Mouse (Mus musculus): ENCODE data around the gene Fto. TPM values are rescaled to one million over a fixed set of nuclear protein-coding genes. Genes with fewer than 3 reads are reported as not detected.

Gene Fto
- total RNA-seq, 2 experiments from 2014 or later, result 24.6 to 53.8 TPM

GRCm38 (mm10) chr8:91679451-91679850, 366.1 kb downstream of the Fto start:
- ATAC-seq (replicated peaks; ENCODE audit: low FRiP score, low TSS enrichment, poor library complexity, severe bottlenecking), result no peak

DNA sequence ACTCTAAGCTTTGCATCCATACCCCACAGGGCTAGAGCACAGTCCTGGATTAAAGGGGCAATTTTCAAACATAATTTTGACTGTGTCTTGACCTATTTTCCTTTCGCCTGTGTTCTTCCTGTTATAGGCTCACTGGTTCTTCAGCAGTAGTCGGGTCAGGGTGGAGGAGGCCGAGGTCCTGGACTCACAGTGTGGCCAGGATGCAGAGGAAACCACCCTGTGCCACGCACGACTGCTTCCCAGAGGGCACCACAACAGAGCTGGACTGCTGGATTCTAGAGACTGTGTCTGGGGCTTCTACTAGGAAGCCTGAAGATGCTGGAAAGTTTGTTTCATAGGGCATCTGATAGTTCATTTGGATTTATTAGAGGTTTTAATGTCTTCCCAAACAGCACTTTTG, 366.8 kb downstream of the Fto start:
- ATAC-seq (replicated peaks; ENCODE audit: low FRiP score, low TSS enrichment, poor library complexity, severe bottlenecking), result no peak

GRCm38 (mm10) chr8:91684596-91685317, 371.4 kb downstream of the Fto start:
- ATAC-seq (replicated peaks; ENCODE audit: low FRiP score, low TSS enrichment, poor library complexity, severe bottlenecking), result no peak

DNA sequence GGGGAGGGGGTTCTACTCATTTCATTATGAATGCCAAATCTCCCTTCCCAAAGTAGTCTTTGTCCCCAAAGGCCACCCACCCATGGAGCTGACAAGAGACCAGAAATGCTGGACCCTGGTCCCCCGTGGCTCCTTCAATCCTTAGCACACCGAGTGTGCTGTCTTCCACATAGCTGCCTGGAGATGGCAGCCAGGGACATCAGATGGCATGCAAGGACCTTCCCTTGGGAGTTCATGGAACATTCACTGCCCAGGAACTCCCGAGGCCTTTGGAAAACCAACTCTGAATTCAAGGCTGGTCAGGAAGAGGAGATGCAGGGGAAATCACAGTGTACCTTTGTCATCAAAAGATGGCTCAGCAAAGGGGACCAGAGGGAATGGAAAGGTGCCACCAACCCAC, 372.1 kb downstream of the Fto start:
- no peak for ATAC-seq (replicated peaks; ENCODE audit: low FRiP score, low TSS enrichment, poor library complexity, severe bottlenecking)

DNA sequence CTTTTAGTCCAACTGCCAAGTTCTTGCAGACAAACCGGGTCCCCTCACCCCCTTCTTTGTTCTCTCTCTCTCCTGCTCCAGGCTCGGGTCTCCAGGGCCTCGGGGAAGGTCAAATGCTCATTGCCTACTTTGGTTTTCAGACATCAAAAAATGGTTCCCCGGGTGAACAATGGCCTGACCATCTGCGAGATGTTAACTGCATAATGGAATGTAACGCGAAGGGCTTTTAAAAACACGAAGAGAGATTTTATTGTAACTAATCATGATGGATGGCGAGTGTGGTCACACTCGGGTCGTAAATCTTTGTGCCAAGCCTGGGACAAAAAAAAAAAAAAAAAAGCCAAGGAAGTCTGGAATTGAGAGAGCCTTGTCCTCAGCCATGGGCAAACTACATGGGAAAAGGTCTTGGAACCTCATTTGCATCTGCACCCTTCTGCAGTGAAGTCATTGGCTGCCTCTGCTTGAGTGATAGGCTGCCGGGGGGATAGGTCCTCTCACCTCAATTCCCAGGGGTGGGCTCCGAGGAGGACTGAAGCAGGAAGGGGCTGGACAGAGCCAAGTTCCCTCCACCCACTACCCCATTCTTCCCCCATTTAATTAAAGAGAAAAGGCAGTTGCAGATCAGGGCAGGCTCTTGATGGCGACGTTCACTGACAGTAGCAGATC, 378.9 kb downstream of the Fto start:
- no peak for ATAC-seq (replicated peaks; ENCODE audit: low FRiP score, low TSS enrichment, poor library complexity, severe bottlenecking)

DNA sequence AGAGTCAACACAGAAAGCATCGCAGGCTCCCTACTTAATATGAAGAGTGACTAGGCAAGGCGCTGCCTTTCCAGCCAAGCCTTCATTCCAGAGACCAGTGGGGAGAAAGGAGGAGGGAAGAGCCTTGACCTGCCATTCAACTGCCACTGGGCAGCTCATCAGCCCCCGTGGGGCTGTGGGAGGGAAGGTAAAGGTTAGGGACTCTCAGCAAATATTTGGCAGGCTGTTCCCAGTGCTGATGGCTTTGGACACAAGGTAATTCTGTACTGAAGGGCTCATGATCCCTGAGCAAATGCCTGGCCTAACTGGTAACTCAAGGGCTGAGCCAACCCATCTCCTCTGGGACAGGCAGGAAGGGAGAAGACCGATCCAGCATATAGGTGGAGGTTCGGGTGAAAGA, 393.2 kb downstream of the Fto start:
- ATAC-seq (replicated peaks; ENCODE audit: low FRiP score, low TSS enrichment, poor library complexity, severe bottlenecking), result no peak

GRCm38 (mm10) chr8:91708661-91709060, 395.3 kb downstream of the Fto start:
- no peak for ATAC-seq (replicated peaks; ENCODE audit: low FRiP score, low TSS enrichment, poor library complexity, severe bottlenecking)

DNA sequence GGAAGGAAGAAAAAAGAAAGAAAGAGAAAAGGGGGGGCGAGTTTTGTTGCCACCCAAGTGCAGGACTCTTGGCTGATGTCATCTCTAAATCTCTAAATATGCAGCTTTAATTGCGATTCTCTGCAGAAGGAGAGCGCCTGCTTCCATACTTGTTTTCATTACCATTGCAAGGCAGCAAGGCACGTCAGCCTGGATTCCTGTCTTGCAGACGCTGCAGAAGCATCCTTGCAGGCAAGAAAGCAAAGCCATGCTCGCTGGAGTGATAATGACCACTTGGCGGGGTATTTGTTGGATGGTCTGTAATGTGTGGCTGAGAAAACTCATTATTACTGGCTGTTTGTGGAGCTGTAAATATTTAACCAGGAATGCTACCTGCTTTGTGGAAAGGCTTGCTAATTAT, 396.4 kb downstream of the Fto start:
- no peak for ATAC-seq (replicated peaks; ENCODE audit: low FRiP score, low TSS enrichment, poor library complexity, severe bottlenecking)

- ATAC-seq (replicated peaks; ENCODE audit: low FRiP score, low TSS enrichment, poor library complexity, severe bottlenecking), result no peak
Measured at GRCm38 (mm10) chr8:91711202-91711601, 397.9 kb downstream of the Fto start.

DNA sequence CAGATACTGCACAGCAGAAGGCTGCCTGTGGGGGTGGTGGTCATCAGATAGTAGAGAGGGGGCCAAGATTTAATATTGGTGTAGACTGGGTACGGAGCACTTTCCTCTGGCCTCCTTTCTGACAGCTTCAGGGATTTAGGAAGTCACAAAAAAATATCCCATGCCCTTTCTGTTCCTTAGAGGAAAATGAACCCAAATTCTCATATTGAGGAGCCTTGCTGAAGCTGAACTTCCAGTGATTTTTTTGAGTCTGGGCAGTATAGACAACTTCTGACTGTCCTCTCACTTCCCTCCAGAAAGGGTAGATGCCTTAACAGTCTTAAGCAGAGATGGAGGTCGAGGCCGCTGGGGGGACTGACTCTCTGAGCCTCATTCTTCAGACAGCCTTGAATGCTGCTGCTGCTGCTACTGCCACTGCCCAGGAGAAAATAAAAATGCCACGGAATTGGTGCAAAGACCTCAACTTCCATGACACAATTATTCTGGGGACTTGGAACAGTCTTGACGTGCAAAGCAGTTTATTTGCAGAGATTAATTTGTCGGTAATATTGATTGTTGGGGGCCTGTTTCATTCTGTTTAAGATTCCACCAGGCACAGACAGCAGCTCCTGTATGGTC, 398.8 kb downstream of the Fto start:
- no peak for ATAC-seq (replicated peaks; ENCODE audit: low FRiP score, low TSS enrichment, poor library complexity, severe bottlenecking)

GRCm38 (mm10) chr8:91712731-91713569, 399.6 kb downstream of the Fto start:
- no peak for ATAC-seq (replicated peaks; ENCODE audit: low FRiP score, low TSS enrichment, poor library complexity, severe bottlenecking)

DNA sequence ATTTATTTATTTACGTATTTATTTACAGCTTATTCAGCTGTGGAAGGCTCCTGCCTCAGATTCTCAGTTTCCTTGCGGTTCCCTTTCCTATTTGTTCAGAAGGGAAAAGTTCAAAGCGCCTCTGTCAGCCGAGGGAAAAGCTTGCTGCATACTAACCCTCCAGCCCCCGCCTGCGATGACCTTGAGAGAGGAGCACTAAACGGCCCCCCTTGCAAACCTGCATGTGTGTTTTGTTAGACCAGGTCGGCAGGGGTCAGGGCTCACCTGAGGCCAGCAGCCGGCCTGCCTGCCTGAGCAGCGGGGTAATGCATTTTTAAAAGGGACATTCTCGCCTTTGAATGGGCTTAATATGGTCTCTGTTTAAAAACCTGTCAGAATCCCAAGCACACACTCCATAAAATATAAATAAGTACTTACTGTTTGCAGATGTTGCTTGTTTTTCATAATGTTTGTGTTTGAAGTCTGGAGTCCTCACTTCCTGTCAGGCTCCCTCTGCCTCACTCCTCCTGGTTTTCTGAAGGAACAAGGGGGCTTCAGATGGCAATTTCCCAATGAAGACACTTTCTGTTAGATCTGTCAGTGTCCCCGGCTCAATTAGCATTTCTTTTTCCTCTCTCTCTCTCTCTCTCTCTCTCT, 400.5 kb downstream of the Fto start:
- ATAC-seq (replicated peaks; ENCODE audit: low FRiP score, low TSS enrichment, poor library complexity, severe bottlenecking), result no peak

GRCm38 (mm10) chr8:91714733-91715132, 401.4 kb downstream of the Fto start:
- ATAC-seq (replicated peaks; ENCODE audit: low FRiP score, low TSS enrichment, poor library complexity, severe bottlenecking), result no peak

DNA sequence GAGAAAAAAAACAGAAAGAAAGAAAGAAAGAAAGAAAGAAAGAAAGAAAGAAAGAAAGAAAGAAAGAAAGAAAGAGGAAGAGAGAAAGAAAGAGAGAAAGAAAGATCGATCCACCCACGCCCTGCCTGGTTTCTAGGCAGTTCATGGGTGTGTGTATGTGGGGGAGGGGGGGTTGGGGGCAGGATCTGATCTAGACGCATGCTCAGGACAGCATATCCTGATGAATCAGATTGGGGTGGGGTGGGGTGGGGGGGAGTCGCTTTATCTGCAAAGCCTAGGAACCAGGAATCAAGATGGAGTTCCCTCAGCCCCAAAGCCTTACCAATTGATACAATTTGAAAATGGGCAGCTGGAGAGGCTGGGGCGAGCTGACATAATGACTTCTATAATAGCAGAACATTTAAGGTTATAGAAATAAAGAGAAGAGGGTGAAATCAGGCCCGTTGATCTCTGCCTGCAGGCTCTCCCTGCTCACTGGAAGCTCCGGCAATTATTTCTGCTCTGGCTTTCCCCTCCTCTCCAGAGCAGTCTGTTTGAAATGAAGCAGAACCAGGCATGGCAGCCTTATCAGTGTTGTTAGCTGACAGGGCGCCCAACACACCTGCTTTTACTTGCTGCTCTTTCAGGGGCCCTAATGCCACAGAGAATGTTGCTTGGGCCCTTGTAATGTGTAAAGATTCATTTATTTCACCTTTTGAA, 402.2 kb downstream of the Fto start:
- no peak for ATAC-seq (replicated peaks; ENCODE audit: low FRiP score, low TSS enrichment, poor library complexity, severe bottlenecking)

Other genes with a start within 250 kb of the Fto start
- 38.9 and 65.8 TPM in 2 replicates for gene Rbl2, start 243.5 kb upstream of the Fto start, total RNA-seq (2014; fragmentation: Nextera tagmentation)
- 64.4 and 75.3 TPM in 2 replicates for gene Rbl2, start 243.5 kb upstream of the Fto start, total RNA-seq (2017)
- 4.1 and 5.5 TPM in 2 replicates for gene Aktip, start 113.5 kb upstream of the Fto start, total RNA-seq (2014; fragmentation: Nextera tagmentation)
- gene Aktip, start 113.5 kb upstream of the Fto start, total RNA-seq (2017), result 1.2 and 6.1 TPM in 2 replicates
- 5.1 and 5.5 TPM in 2 replicates for gene Rpgrip1l, start 263 bp upstream of the Fto start, total RNA-seq (2014; fragmentation: Nextera tagmentation)
- gene Rpgrip1l, start 263 bp upstream of the Fto start, total RNA-seq (2017), result 8.6 and 9.1 TPM in 2 replicates

Data from megakaryocyte-erythroid progenitor cell, adult 5-6 weeks (primary cell).